Mouse (Mus musculus): Measurements from ENCODE around the gene Izumo4. TPM values are rescaled to one million over a fixed set of nuclear protein-coding genes. Genes with fewer than 3 reads are reported as not detected.

Gene Izumo4
- total RNA-seq, 2 experiments from 2014 or later: 46.4 to 61.7 TPM

Other genes starting within 250 kb of the Izumo4 start
- gene Onecut3, start 207.3 kb upstream of the Izumo4 start, total RNA-seq (2021): not detected
- under 1 TPM; 0.19 to 0.47 TPM for gene Atp8b3, start 163.1 kb upstream of the Izumo4 start, total RNA-seq (2021)
- gene Rexo1, start 140.6 kb upstream of the Izumo4 start, total RNA-seq (2021): 10 to 100 TPM; 45.2 to 54.6 TPM
- 10 to 100 TPM; 57.3 to 57.6 TPM for gene Klf16, start 124.9 kb upstream of the Izumo4 start, total RNA-seq (2021)
- 100 to 1,000 TPM; 184 to 192 TPM for gene Abhd17a, start 111.8 kb upstream of the Izumo4 start, total RNA-seq (2021)
- 10 to 100 TPM; 44.1 to 45.5 TPM for gene Scamp4, start 99.3 kb upstream of the Izumo4 start, total RNA-seq (2021)
- 1 to 10 TPM; 1.7 to 1.8 TPM for gene Adat3, start 99.3 kb upstream of the Izumo4 start, total RNA-seq (2021)
- 1 to 10 TPM; 2.4 to 3.4 TPM for gene Gm49322, start 96.2 kb upstream of the Izumo4 start, total RNA-seq (2021)
- 100 to 1,000 TPM; 208 to 236 TPM for gene Csnk1g2, start 79.3 kb upstream of the Izumo4 start, total RNA-seq (2021)
- gene Btbd2, start 45.1 kb upstream of the Izumo4 start, total RNA-seq (2021): 100 to 1,000 TPM; 103 to 107 TPM
- gene Mknk2, start 24.1 kb upstream of the Izumo4 start, total RNA-seq (2021): 10 to 100 TPM; 45.0 to 50.9 TPM
- 10 to 100 TPM; 13.0 to 13.6 TPM for gene Mob3a, start 207 bp upstream of the Izumo4 start, total RNA-seq (2021)
- gene Ap3d1, start 40.1 kb downstream of the Izumo4 start, total RNA-seq (2021): 100 to 1,000 TPM; 128 to 143 TPM
- 10 to 100 TPM; 39.9 to 60.6 TPM for gene Dot1l, start 53.0 kb downstream of the Izumo4 start, total RNA-seq (2021)
- gene Sf3a2, start 96.0 kb downstream of the Izumo4 start, total RNA-seq (2021): 10 to 100 TPM; 46.2 to 52.0 TPM
- gene Plekhj1, start 96.4 kb downstream of the Izumo4 start, total RNA-seq (2021): 10 to 100 TPM; 63.6 to 71.6 TPM
- 1 to 10 TPM; 2.3 to 3.2 TPM for gene Amh, start 103.1 kb downstream of the Izumo4 start, total RNA-seq (2021)
- 1 to 10 TPM; 2.5 to 3.5 TPM for gene Jsrp1, start 111.3 kb downstream of the Izumo4 start, total RNA-seq (2021)
- gene Oaz1, start 124.5 kb downstream of the Izumo4 start, total RNA-seq (2021): 100 to 1,000 TPM; 491 to 550 TPM
- 10 to 100 TPM; 38.3 to 39.9 TPM for gene Lingo3, start 141.9 kb downstream of the Izumo4 start, total RNA-seq (2021)
- 10 to 100 TPM; 41.5 to 43.8 TPM for gene Lsm7, start 153.0 kb downstream of the Izumo4 start, total RNA-seq (2021)
- gene Sppl2b, start 153.1 kb downstream of the Izumo4 start, total RNA-seq (2021): 10 to 100 TPM; 61.5 to 65.7 TPM
- gene Tmprss9, start 169.7 kb downstream of the Izumo4 start, total RNA-seq (2021): under 1 TPM; 0.40 to 0.62 TPM
- 100 to 1,000 TPM; 145 to 167 TPM for gene Timm13, start 198.8 kb downstream of the Izumo4 start, total RNA-seq (2021)
- 10 to 100 TPM; 17.5 to 19.6 TPM for gene Lmnb2, start 216.1 kb downstream of the Izumo4 start, total RNA-seq (2021)
- gene Gadd45b, start 227.9 kb downstream of the Izumo4 start, total RNA-seq (2021): 10 to 100 TPM; 15.0 to 16.7 TPM

Measured in layer of hippocampus, postnatal 25 days (tissue).